Mouse (Mus musculus) heart, embryonic 13.5 days (tissue): ENCODE data around the gene Gpha2. TPM values are rescaled to one million over a fixed set of nuclear protein-coding genes. Genes with fewer than 3 reads are reported as not detected.

Source experiments
- ATAC-seq: fragments of 200-750 bp; cut with Nextera tagmentation; 2 replicates; pipeline ENCODE4 v1.8.0; 2017; ENCODE audit warnings: moderate TSS enrichment; ENCODE audit not compliant: insufficient number of reproducible peaks, low FRiP score, low TSS enrichment; ENCODE audit errors: extremely low read depth
- H3K27ac ChIP-seq: fragments of 300-500 bp; sonication (generic); replicated peaks from 2 replicates; pipeline ENCODE4 v1.5.1; 2015; ENCODE audit warnings: moderate library complexity, mild to moderate bottlenecking, inconsistent platforms
- H3K27me3 ChIP-seq: fragments of 300-500 bp; sonication (generic); replicated peaks from 2 replicates; pipeline ENCODE4 v1.6.1; 2015; ENCODE audit warnings: mild to moderate bottlenecking, inconsistent platforms
- H3K36me3 ChIP-seq: fragments of 300-500 bp; sonication (generic); 2 replicates; pipeline ENCODE4 v1.6.1; 2015; ENCODE audit warnings: mild to moderate bottlenecking, inconsistent platforms
- H3K4me1 ChIP-seq: fragments of 300-500 bp; sonication (generic); 2 replicates; pipeline ENCODE4 v1.6.1; 2015; ENCODE audit warnings: inconsistent platforms
- H3K4me2 ChIP-seq: fragments of 300-500 bp; sonication (generic); 2 replicates; pipeline ENCODE4 v1.6.1; 2015; ENCODE audit warnings: inconsistent platforms, mild to moderate bottlenecking, moderate library complexity
- H3K4me3 ChIP-seq: fragments of 300-500 bp; sonication (generic); 2 replicates; pipeline ENCODE4 v1.5.1; 2015; ENCODE audit warnings: moderate library complexity, mild to moderate bottlenecking, inconsistent platforms
- H3K9ac ChIP-seq: fragments of 300-500 bp; sonication (generic); 2 replicates; pipeline ENCODE4 v1.6.1; 2015; ENCODE audit warnings: inconsistent platforms, mild to moderate bottlenecking, moderate library complexity
- H3K9me3 ChIP-seq: fragments of 300-500 bp; sonication (generic); 2 replicates; pipeline ENCODE4 v1.6.1; 2016; ENCODE audit warnings: inconsistent platforms
- WGBS: fragments of 180-500 bp; shearing (Covaris S2); methylation state at CpG from one replicate; pipeline ENCODE4 v1.1.7; 2015; ENCODE audit warnings: mixed read lengths; 5-methylcytosine and 5-hydroxymethylcytosine counted together
- polyA plus RNA-seq: library from polyadenylated mRNA; unstranded; fragments of >200 nt; fragmentation: Nextera tagmentation; extraction: Ambion mirVana; gene quantifications from 2 replicates; pipeline ENCODE4 v1.2.1, GENCODE M21; 2015

The Gpha2 gene
- polyA plus RNA-seq: 0.34 TPM in 1 of 2 replicates, not detected in the other

DNA sequence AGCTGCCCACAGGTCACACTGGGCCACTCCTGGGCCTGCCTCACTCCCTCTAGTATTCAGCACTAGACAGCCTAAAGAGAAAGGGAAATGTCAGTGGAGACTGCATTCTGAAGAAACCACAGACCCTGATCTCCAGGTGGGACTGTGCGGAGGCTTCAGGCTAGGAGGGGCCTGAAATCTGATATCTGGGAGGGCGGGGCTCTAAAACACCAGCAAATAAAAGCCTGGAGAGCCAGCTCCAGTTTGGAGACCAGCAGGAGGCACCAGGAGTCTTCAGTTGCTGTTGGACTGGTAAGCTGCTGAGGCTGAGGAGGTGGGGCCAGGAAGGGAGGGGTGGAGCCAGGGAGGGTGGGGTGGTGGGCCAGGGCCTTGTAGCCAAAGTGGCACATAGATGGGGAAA, at the start of gene Gpha2:
Gpha2 (plus strand) TSS at position 246 of the 400 bp plus-strand sequence.
- Histone ChIP-seq H3K36me3 (peaks cover 46% of the 10 kb centered on the region), H3K4me2 (no peak within 1 kb of the TSS), H3K4me3 (no peak within 1 kb of the TSS), H3K27ac (no peak within 1 kb of the TSS), H3K9ac (no peak within 1 kb of the TSS), H3K4me1 (no peaks in the 10 kb centered on the region), H3K9me3 (no peaks in the 10 kb centered on the region), H3K27me3 (no peaks in the 10 kb centered on the region)
- WGBS: 28% methylated on average over 2 of the region's 2 CpGs
- ATAC-seq: no peak

DNA sequence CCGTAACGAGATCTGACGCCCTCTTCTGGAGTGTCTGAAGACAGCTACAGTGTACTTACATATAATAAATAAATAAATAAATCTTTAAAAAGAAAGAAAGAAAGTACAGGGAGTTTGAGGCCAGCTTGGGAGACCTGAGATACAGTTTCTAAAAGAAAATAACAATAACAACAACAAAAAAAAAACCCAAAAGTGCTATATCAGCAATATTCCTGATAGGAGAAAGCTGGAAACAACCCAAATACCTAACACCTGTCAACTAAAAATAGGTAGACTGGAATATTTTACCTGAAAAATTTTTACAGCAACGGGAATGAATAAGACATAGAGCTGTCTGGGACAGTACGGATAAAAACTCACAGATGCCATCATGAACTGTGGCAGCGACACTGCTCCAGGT, 47.4 kb upstream of the Gpha2 start:
- Histone ChIP-seq H3K4me2 (no peak overlapping the region), H3K4me1 (no peaks in the 10 kb centered on the region), H3K4me3 (no peak overlapping the region), H3K9me3 (no peaks in the 10 kb centered on the region), H3K27ac (no peak overlapping the region), H3K9ac (no peak overlapping the region), H3K27me3 (peaks cover 12% of the 10 kb centered on the region; the same call in 1 of the 2 replicates), H3K36me3 (no peaks in the 10 kb centered on the region)
- WGBS: 68% methylated on average over 6 of the region's 6 CpGs
- ATAC-seq: no peak

DNA sequence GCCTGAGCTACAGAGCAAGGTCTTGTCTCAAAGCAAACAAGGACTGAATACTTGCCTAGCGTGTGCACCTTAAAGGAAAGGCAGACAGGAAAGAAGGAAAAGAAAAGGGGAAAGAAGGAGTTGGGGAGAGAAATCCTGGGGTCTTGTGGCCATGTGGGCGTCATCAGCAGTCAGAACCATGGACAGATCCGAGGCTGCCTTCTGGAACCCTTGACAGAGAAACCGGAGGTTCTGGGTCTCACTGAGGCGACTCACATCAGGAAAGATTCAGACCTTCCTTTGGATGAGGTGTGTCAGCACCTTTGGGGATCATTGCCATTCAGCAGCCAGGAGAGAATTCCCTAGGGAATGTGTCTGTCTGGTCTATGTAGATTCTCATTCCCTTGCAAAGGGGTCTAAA, 44.6 kb upstream of the Gpha2 start:
- 9% methylated on average over 5 of the region's 5 CpGs for WGBS
- Histone ChIP-seq H3K27ac (no peak overlapping the region), H3K27me3 (peaks cover 15% of the 10 kb centered on the region; the same call in 1 of the 2 replicates), H3K4me3 (no peak overlapping the region), H3K9me3 (no peaks in the 10 kb centered on the region), H3K9ac (no peak overlapping the region), H3K4me1 (no peaks in the 10 kb centered on the region), H3K36me3 (no peaks in the 10 kb centered on the region), H3K4me2 (no peak overlapping the region)
- no peak for ATAC-seq

DNA sequence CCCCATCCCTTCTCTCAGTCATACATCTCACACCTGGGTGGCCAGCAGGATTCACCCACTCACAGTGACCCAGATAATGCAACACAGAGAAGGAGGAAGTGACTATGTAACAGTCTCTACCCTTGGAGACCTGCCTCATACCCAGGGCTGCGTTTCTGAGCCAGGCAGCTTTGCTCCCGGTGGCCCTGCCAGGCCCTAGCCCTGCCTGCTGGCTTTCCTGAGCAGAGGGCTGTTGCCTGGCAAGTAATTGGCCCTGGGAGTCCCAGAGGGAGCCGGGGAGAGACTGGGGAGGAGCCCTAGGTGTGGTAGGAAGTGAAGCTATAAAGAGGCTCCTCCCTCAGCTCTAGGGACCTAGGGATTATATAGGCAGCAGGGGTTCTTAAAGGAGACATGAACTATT, 43.6 kb upstream of the Gpha2 start:
- H3K4me3 ChIP-seq: no peak overlapping the region
- H3K9me3 ChIP-seq: no peaks in the 10 kb centered on the region
- WGBS: 15% methylated on average over 3 of the region's 3 CpGs
- no peaks in the 10 kb centered on the region for H3K36me3 ChIP-seq
- no peak overlapping the region for H3K27ac ChIP-seq
- H3K9ac ChIP-seq: no peak overlapping the region
- H3K4me1 ChIP-seq: no peaks in the 10 kb centered on the region
- H3K27me3 ChIP-seq: peaks cover 15% of the 10 kb centered on the region; the same call in 1 of the 2 replicates
- H3K4me2 ChIP-seq: no peak overlapping the region
- no peak for ATAC-seq

DNA sequence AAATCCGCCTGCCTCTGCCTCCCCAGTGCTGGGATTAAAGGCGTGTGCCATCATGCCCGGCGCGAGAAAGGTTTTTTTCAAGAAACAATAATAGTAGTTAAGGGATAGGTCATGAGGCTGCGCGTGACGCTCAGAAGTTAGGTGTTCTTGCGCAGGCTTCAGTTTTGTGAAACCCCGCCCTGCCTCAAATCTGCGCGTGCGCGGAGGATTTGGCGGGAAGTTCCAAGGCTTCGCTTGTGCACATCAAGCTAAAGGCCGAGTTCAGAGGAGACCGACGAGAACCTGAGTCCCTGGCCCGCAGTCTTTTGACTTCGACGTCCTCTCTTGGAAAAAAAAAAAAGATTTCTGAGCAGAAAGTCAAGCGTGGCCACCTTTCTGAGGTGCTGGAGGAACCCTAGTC, 42.0 kb upstream of the Gpha2 start, which contains the start of gene Majin:
Majin (plus strand) TSS at position 258 of the 400 bp plus-strand sequence.
- ATAC-seq: no peak
- no peak within 1 kb of the TSS for H3K4me3 ChIP-seq
- H3K4me2 ChIP-seq: no peak within 1 kb of the TSS

DNA sequence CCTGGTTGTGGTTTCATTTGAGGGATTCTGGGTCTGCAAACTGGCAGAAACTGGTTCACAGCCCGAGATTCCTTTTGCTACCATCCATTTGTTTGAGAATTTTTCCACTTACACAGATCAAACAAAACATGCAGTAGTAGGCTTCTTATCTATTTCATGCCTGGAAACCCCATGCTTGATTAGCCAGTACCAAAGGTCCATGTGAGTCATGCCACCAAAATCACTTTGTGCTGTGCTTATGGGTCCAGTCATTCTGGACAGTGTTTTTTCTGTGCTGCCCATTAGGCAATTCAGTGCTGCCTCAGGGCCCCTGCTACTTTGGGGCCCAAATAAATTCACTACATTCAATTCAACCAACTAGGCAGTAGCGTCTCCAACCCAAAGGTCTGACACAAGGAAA, 21.9 kb upstream of the Gpha2 start:
- no peak overlapping the region for H3K27ac ChIP-seq
- no peak overlapping the region for H3K4me3 ChIP-seq
- H3K9me3 ChIP-seq: no peaks in the 10 kb centered on the region
- no peaks in the 10 kb centered on the region for H3K4me1 ChIP-seq
- no peaks in the 10 kb centered on the region for H3K27me3 ChIP-seq
- no peak overlapping the region for H3K4me2 ChIP-seq
- no peak overlapping the region for H3K9ac ChIP-seq
- H3K36me3 ChIP-seq: no peaks in the 10 kb centered on the region
- 57% methylated on average over 2 of the region's 2 CpGs for WGBS
- no peak for ATAC-seq

More for the DNA sequence above, 42.0 kb upstream of the Gpha2 start, which contains the start of gene Majin:
- Histone ChIP-seq H3K27me3 (peaks cover 15% of the 10 kb centered on the region; the same call in 1 of the 2 replicates), H3K27ac (no peak within 1 kb of the TSS), H3K36me3 (no peaks in the 10 kb centered on the region), H3K9me3 (no peaks in the 10 kb centered on the region), H3K9ac (no peak within 1 kb of the TSS), H3K4me1 (no peaks in the 10 kb centered on the region)
- 76% methylated on average over 23 of the region's 23 CpGs for WGBS

DNA sequence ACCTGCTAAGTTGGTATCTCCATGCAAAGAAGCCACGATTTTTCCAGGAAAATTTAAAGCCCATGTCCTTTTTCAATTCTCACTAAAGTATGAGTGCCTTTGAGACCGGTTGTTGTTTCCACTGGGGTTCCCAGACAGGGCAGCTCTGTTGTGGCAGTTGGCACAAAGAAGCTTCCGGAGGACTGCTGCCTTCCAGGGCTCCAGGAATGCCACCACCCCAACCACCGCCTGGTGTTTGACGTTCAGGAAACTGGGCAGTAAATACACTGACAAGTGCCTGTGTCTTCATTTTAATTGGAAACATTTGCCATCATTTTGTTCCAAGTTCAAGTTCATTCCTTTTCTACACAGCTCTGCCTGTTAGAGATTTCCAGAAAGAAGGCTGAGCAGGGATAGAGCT, 19.5 kb upstream of the Gpha2 start:
- Histone ChIP-seq H3K4me3 (no peak overlapping the region), H3K4me1 (no peaks in the 10 kb centered on the region), H3K27ac (no peak overlapping the region), H3K27me3 (no peaks in the 10 kb centered on the region), H3K36me3 (no peaks in the 10 kb centered on the region), H3K9me3 (no peaks in the 10 kb centered on the region), H3K4me2 (no peak overlapping the region), H3K9ac (no peak overlapping the region)
- no peak for ATAC-seq
- WGBS: 69% methylated on average over 5 of the region's 5 CpGs

DNA sequence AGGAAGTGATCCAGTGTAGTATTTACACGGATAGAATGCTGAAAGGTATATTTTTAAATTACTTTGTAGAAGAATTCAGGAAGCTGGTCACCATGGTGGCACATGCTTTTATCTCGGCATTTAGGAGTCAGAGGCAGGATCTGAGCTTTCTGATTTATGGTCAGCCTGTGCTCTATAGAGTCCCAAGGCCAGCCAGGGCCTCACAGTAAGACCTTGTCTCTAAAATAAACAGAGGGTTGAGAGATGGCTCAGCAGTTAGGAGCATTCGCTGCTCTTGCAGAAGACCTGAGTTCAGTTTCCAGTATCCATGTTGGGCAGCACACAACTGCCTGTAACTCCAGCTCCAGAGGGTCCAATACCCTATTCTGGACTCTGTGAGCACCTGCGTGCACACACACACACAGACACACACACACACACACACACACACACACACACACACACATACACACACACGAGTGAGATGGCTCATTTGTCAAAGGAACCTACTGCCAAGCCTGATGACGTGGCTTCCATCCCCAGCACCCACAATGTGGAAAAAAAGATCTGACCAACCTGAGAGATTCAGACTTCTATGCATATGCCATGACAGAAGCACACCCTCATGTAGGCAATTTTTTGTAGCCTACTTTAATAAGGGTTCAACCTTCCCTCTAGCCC, 10.0 kb upstream of the Gpha2 start:
- H3K27me3 ChIP-seq: peaks cover 7% of the 10 kb centered on the region; the same call in 1 of the 2 replicates
- ATAC-seq: no peak

DNA sequence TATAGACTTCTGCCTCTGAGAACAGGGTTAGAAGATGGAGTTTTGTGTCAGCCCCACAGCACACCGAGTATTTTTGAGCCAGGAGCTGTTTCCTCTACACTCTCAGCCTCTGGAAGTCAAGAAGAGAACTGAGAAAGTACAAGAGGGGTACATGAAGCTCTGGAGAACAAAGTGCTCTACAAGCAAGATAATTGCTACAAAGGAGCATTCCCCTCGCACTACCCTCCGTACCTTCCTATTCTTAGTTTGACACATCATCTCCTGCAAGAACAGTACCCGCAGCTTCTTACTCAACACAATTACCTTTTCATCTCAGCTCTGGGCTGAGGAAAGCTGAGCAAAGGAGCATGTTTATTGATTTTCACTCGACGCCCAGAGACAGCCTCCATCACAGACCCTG, 7.6 kb upstream of the Gpha2 start:
- no peak overlapping the region for H3K4me3 ChIP-seq
- H3K4me1 ChIP-seq: 0 out of 2 replicates have a peak, but pooled peaks cover 6% of the 10 kb centered on the region
- no peak overlapping the region for H3K9ac ChIP-seq
- 58% methylated on average over 6 of the region's 6 CpGs for WGBS
- no peak for ATAC-seq
- H3K36me3 ChIP-seq: no peaks in the 10 kb centered on the region
- H3K27me3 ChIP-seq: peaks cover 3% of the 10 kb centered on the region; the same call in 1 of the 2 replicates
- no peak overlapping the region for H3K4me2 ChIP-seq
- no peaks in the 10 kb centered on the region for H3K9me3 ChIP-seq
- H3K27ac ChIP-seq: no peak overlapping the region

More for the DNA sequence above, 10.0 kb upstream of the Gpha2 start:
- no peak overlapping the region for H3K4me3 ChIP-seq
- 0 out of 2 replicates have a peak, but pooled peaks cover 6% of the 10 kb centered on the region for H3K4me1 ChIP-seq
- H3K9me3 ChIP-seq: no peaks in the 10 kb centered on the region
- 63% methylated on average over 6 of the region's 6 CpGs for WGBS
- no peak overlapping the region for H3K27ac ChIP-seq
- H3K9ac ChIP-seq: no peak overlapping the region
- H3K4me2 ChIP-seq: no peak overlapping the region
- no peaks in the 10 kb centered on the region for H3K36me3 ChIP-seq

DNA sequence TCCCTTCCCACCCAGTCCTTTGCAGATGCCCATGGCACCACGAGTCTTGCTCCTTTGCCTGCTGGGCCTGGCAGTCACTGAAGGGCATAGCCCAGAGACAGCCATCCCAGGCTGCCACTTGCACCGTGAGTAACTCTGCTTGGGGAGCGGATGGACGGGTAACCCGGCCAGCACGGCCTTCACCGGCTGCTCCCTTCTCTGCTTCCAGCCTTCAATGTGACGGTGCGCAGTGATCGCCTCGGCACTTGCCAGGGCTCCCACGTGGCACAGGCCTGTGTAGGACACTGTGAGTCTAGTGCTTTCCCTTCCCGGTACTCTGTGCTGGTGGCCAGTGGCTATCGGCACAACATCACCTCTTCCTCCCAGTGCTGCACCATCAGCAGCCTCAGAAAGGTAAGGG, 583 bp downstream of the Gpha2 start:
- Histone ChIP-seq H3K4me3 (no peak overlapping the region), H3K9ac (no peak overlapping the region), H3K36me3 (peaks cover 52% of the 10 kb centered on the region), H3K9me3 (no peaks in the 10 kb centered on the region), H3K27me3 (no peaks in the 10 kb centered on the region), H3K27ac (no peak overlapping the region), H3K4me2 (no peak overlapping the region), H3K4me1 (no peaks in the 10 kb centered on the region)
- ATAC-seq: no peak
- WGBS: 82% methylated on average over 14 of the region's 14 CpGs

DNA sequence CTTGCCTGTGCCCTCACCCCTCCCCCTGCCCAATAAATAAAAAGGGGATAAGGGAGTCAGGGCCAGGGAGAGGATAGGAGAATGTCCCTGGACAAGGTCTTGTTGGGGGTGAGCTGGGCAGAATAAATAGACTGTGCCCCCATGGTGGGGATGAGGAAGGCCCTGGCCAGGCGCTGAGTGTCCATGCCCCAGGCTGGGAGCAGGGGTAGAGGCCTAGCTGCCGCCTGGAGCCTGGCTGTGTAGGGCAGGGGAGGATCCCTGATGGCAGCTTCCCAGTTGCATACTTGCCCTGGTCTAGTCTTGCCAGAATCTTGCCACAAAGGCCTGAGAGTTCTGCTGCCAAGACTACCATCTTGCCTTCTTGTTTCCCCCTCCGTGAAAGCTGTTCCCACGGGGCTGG, 1.7 kb downstream of the Gpha2 start:
- Histone ChIP-seq H3K36me3 (peaks cover 62% of the 10 kb centered on the region), H3K4me2 (no peak overlapping the region), H3K4me3 (no peak overlapping the region), H3K4me1 (no peaks in the 10 kb centered on the region), H3K9me3 (no peaks in the 10 kb centered on the region), H3K9ac (no peak overlapping the region), H3K27ac (no peak overlapping the region), H3K27me3 (no peaks in the 10 kb centered on the region)
- 79% methylated on average over 4 of the region's 4 CpGs for WGBS
- no peak for ATAC-seq

DNA sequence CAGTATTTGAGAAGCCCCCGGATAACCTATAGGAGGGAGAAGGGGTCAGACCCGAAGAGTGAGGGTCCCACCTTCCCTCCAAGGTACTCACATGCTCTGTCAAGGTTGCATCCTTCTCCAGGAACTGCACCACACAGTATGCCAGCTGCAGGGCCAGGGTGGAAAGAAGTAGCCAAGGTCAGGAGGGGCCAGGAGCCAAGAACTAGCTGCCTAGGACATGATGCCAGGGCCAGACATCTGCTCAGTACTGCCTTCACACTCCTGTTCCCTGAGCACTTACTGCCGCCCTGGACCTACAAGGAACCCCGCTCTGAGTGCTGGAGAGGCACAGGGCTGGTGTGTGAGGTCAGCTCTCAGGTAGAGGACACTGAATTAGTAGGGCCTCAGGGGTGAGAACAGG, 4.2 kb downstream of the Gpha2 start:
- 85% methylated on average over 4 of the region's 4 CpGs for WGBS
- Histone ChIP-seq H3K9me3 (no peaks in the 10 kb centered on the region), H3K4me3 (no peak overlapping the region), H3K9ac (no peak overlapping the region), H3K27me3 (no peaks in the 10 kb centered on the region), H3K27ac (no peak overlapping the region), H3K4me1 (peaks cover 19% of the 10 kb centered on the region), H3K4me2 (no peak overlapping the region), H3K36me3 (peaks cover 71% of the 10 kb centered on the region)
- ATAC-seq: no peak
